Mouse (Mus musculus) embryonic stem cell, embryonic (primary cell): ENCODE results near the gene Fam234b.

ENCODE experiments used
- CTCF ChIA-PET, 4 experiments: fragments of 300-600 bp in 2 of 4; fragments of 350-600 bp in 2 of 4; sonication (Branson Sonifier 250); formaldehyde crosslinking; loops; one replicate each; lab custom pipeline; 2022; ENCODE audit warnings: inconsistent platforms in 2 of 4; lab: Charles Lee
- POLR2A ChIA-PET, 4 experiments: fragments of 300-600 bp in 2 of 4; fragments of 350-600 bp in 2 of 4; sonication (Branson Sonifier 250); formaldehyde crosslinking; loops; one replicate each; lab custom pipeline; 2022; ENCODE audit warnings: antibody characterized with exemption in 4 of 4, inconsistent platforms in 1 of 4; lab: Charles Lee

Gene Fam234b

DNA sequence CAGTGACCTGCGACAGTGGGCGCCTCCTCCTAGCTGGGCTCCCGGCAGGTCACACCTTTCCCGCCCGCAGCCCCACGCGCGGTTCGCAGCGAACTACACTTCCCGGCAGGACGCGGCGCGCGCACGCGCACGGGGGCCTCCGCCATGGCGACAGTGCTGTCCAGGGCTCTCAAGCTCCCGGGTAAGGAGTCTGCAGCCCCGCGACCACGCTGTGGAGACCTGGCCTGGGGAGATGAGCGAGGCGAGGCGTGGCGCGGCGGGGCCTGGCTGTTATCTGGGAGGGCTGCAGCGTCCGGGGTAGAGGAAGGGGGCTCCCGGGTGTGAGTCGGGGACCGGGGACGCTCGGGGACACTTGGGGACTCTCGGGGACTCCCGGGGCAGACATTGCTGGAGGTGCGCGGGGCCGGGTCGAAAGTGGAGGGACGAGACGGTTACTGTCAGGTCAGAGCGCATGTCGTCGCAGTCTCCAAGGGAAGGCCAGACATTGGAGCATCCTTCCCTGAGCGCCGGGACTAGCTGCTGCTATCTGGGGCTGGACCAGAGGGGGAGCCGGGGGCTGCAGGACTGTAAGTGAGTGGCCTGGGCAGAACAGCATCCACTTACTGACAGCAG lies at the start of gene Fam234b, which contains the start of gene Hebp1:
Gene Fam234b, plus strand, starts transcription at position 57 of the 612 bp plus-strand sequence.
Gene Hebp1, minus strand, starts transcription at position 102 of the 612 bp plus-strand sequence.
- ChIA-PET POLR2A (interaction anchor here in 2 of 4 experiments (0.6 to 1.2 kb wide), 4 partner anchors 9 to 115 kb away, joined by 3 to 4 read pairs (median 4); no protein-coding TSS in a partner anchor), CTCF (interaction anchor here in 2 of 4 experiments (0.7 to 1.1 kb wide), 3 partner anchors 11 to 39 kb away, joined by 3 read pairs; no protein-coding TSS in a partner anchor)

DNA sequence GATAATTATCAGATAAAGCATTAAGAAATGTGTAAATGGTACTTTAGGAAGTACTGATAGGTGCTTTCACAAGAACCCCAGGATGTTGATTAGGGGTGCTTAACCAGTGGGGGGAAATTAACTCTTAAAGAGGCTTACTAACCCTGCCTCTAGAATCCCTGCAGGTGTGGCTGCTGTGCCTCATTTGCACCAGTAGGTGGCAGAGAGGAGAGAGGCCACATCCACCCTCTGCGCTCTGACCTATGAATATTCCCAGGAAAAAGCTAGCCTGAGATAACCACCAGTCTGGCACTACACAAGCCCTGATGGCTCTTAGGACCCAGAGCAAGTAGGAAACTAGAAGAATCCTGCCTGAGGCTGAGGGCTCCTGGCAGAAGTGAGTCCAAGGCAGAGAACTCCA lies 49.3 kb upstream of the Fam234b start:
- POLR2A ChIA-PET, result interaction anchor here in 1 of 4 experiments (1.0 to 3.4 kb wide), 2 partner anchors 10 to 20 kb away, joined by 3 to 15 read pairs; no protein-coding TSS in a partner anchor

DNA sequence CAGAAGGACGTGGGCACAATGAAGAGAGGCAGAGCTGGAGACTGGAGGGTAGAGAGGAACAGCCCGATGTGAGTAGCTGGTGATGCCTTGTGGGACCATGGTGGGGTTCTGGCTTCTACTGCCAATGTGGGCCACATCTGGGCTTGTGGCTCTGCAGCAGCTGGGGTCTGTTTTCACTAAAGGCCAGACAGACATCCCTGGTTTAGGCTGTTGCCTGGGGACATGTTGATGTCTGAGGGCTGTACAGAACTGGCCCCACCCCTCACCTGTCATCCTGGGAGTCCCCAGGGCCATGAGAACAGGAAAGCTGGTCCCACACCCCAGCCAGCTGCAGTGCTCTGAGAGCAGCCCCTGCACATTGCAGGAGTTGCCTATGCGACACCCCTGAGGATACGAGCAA lies 48.6 kb upstream of the Fam234b start:
- POLR2A ChIA-PET, result interaction anchor here in 2 of 4 experiments (1.0 to 3.4 kb wide), 3 partner anchors 10 to 137 kb away, joined by 3 to 15 read pairs (median 3); no protein-coding TSS in a partner anchor
- CTCF ChIA-PET, result interaction anchor here (0.6 to 1.8 kb wide), 22 partner anchors 8 to 290 kb away, joined by 3 to 10 read pairs (median 4); no protein-coding TSS in a partner anchor

More for the DNA sequence above, 49.3 kb upstream of the Fam234b start:
- CTCF ChIA-PET, result interaction anchor here (0.6 to 1.8 kb wide), 18 partner anchors 9 to 291 kb away, joined by 3 to 10 read pairs (median 4); no protein-coding TSS in a partner anchor

DNA sequence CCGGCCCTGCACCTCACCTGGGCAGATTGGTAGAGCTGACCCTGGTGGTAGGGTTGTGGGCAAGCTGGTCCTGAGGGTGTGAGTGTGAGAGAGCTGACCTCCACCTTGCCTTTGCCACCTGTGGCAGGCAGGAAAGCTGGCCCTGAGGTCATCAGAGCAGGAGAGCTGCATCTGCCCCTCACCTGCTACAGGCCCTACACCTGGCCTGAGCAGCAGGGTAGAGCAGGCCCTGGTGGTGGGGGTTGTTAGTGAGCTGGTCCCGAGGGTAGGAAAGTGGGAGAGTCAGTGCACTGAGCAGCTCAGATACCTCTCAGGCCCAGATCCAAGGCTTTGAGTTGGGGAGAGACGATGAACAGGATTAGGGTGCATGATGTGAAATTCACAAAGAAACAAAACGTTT lies 48.1 kb upstream of the Fam234b start:
- POLR2A ChIA-PET, result interaction anchor here (0.6 to 3.4 kb wide), 7 partner anchors 18 to 252 kb away, joined by 3 to 15 read pairs (median 4); no protein-coding TSS in a partner anchor
- CTCF ChIA-PET, result interaction anchor here (0.5 to 1.8 kb wide), 25 partner anchors 8 to 288 kb away, joined by 3 to 10 read pairs (median 3); no protein-coding TSS in a partner anchor

DNA sequence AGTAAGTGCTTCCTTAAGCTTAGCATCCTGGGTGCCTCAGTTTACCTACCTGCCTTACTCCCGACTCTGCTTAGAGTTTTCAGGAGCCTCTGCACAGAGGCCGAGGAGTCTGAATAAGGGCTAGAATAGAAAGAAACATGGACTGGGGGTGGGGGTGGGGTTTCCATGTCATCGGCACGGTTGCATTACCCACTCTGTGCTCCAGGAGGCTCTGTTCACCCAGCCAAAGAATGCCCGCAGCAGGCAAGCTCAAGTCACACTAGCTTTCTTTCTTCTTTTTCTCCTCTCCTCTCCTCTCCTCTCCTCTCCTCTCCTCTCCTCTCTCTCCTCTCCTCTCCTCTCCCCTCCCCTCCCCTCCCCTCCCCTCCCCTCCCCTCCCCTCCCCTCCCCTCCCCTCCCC lies 47.5 kb upstream of the Fam234b start:
- CTCF ChIA-PET, result interaction anchor here (0.5 to 1.8 kb wide), 24 partner anchors 8 to 458 kb away, joined by 3 to 10 read pairs (median 3); no protein-coding TSS in a partner anchor
- POLR2A ChIA-PET, result interaction anchor here (0.6 to 3.4 kb wide), 9 partner anchors 17 to 253 kb away, joined by 3 to 15 read pairs (median 4); no protein-coding TSS in a partner anchor

DNA sequence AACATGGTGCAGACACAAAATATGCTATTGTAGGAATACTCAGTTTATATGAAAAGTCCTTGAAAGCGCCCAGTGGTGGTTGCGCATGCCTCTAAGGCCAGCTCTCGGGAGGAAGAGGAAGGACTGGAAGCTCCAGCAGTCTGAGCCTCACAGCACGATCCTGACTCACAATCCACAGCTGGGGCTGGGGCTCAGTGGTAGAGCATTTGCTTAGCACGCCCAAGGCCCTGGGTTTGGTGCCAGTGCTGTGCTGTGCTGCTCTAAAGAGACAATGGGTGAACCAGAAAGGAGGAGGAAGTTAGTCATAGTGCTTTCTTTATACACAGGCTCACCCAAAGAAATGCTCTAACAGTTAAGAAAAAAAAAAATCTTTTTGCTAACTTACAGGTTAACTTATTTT lies 44.1 kb upstream of the Fam234b start:
- ChIA-PET CTCF (interaction anchor here in 2 of 4 experiments (0.6 kb wide), 2 partner anchors 244 to 258 kb away, joined by 3 read pairs; no protein-coding TSS in a partner anchor), POLR2A (interaction anchor here in 1 of 4 experiments (0.8 kb wide), 1 partner anchor 142 kb away, joined by 3 read pairs; the partner anchor contains the start of gene Ddx47)

DNA sequence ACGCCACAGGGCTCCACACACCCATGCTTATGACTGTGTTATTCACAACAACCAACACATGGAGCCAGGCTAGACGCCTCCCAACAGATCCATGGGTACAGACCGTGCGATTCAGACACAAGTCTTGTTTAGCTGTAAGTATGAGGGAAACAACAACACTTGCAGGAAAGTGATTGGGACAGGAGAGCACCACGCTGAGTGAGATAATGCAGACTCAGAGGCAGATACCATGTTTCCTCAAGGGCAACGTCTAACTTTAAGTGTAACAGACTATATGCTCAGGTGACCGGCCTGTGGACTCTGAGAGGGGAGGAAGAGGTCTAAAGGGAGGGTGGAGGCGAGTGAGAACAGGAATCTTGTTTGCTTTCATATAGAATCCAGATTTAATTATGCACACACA lies 41.2 kb upstream of the Fam234b start:
- ChIA-PET POLR2A (interaction anchor here in 1 of 4 experiments (0.6 to 1.0 kb wide), 5 partner anchors 10 to 258 kb away, joined by 3 read pairs; partner anchors contain the start of gene Gprc5d), CTCF (interaction anchor here (0.6 to 1.4 kb wide), 9 partner anchors 7 to 391 kb away, joined by 3 to 6 read pairs (median 3); no protein-coding TSS in a partner anchor)

DNA sequence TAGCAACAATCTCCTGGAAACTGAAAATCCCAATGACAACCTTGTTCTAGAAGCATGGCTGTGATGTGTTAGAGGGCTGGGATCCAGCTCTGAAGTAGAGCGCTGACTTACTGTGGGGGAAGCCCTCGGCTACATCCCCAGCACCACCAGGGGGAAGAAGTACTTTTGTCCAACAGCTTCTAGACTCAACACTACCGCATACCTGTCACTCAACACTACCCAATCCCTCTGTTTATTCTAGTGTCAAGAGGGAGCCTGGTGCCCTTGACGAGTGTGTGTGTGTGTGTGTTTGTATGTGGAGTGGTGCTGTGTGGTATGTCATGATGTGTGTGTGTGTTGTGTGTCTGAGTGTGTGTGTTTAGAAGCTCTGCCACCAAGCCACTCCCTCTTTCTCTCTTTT lies 40.3 kb upstream of the Fam234b start:
- CTCF ChIA-PET, result interaction anchor here in 2 of 4 experiments (0.9 to 1.4 kb wide), 2 partner anchors 8 to 173 kb away, joined by 3 to 6 read pairs; no protein-coding TSS in a partner anchor
- POLR2A ChIA-PET, result interaction anchor here in 3 of 4 experiments (0.8 to 2.6 kb wide), 3 partner anchors 10 to 11 kb away, joined by 6 to 15 read pairs (median 6); no protein-coding TSS in a partner anchor

DNA sequence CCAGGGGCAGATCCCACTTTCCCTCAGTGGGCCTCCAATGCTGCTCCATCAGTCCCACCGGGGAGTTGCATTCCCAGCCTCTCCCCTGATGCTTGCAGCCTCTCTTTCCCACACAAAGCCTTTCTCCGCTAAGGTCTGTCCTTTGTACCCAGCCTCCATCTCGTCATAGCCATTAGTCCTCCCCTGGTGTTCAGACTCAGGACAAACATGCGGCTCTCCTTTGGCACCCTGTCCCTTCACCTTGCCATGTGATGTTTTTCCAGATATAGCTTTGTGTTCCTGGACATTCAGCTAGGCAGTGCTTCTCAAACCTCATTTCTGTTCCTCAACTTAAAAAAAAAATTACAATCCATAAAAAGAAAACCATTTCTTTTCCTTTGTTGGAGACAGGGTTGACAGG lies 39.3 kb upstream of the Fam234b start:
- ChIA-PET POLR2A (interaction anchor here in 2 of 4 experiments (1.6 to 2.6 kb wide), 2 partner anchors 9 kb away, joined by 6 to 15 read pairs; no protein-coding TSS in a partner anchor), CTCF (no interaction called here)

DNA sequence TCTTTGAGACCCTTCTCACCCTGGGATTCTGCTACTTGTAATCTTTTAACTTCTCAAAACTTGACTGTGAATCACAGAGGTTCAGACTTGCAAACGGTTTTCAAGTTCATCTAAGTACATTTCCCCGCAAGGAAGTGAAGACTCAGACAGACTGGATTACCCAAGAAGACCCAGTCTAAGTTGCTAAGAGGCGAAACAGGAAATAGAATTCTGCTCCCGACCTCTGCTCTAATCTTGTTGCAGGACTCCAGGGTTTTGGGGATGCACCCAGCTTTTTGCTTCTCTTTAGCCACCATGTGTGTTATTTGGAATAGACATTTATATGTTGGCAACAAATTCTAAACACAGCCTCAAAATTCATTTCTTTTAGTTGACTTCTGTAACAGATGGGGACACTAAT lies 36.4 kb upstream of the Fam234b start:
- POLR2A ChIA-PET, result no interaction called here
- CTCF ChIA-PET, result interaction anchor here in 2 of 4 experiments (0.6 to 1.6 kb wide), 2 partner anchors 9 to 17 kb away, joined by 3 to 4 read pairs; no protein-coding TSS in a partner anchor

DNA sequence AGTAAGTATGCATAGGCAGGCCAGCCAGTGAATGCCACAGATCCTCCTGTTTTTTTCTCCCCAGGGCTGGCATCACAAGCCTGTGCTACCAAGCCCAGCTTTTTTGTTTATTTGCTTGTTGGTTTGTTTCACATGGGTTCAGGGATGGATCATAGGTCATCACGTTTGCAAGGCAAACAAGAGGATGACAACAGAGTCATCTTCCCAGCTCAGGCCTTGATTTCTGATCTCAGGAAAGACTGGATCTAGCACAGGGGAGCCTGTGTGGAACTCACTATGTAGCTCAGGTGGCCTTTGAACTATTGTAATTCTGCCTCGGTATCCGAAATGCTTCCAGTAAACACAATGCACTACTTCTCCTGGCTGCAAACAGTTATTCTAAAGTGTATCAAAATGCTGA lies 35.5 kb upstream of the Fam234b start:
- ChIA-PET POLR2A (no interaction called here), CTCF (interaction anchor here in 1 of 4 experiments (1.6 kb wide), 1 partner anchor 18 kb away, joined by 4 read pairs; no protein-coding TSS in a partner anchor)

DNA sequence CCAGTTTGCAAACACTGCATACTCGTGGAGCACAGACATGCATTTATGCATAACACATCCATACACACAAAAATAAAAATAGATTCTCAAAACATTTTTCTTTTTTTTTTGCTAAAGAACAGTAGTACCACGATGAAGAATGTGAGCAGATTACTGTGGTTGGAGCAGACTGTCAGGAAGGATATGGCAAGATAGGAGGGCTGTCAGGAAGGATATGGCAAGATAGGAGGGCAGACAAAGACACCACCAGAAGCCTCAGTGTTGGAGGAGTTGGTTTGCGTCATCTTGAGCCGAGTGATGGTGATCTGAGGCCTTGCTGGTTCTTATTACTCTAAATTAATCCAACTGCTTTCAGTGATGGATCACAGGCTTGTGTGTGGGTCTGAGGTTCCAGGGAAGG lies 34.9 kb upstream of the Fam234b start:
- POLR2A ChIA-PET, result no interaction called here

DNA sequence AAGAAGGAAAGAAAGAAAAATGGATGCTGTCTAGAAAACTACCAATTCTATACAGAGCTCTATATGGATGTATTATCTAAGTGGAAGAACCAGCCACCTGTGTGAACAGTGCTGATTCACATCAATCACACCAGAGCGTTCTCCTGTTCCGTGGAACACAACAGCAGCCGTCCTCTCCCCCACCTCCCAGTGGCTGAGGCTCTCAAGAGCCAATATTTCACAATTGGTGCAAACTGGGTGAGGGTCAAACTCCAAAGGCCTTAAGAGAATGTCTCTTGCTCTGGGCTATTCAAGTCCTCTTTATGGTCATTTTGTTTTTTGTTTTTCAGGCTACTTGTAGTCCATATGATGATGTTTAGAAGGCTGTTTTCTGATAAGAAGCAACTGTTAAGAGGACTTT lies 32.6 kb upstream of the Fam234b start:
- POLR2A ChIA-PET, result no interaction called here
- CTCF ChIA-PET, result interaction anchor here in 1 of 4 experiments (1.3 kb wide), 1 partner anchor 18 kb away, joined by 3 read pairs; no protein-coding TSS in a partner anchor

More for the DNA sequence above, 34.9 kb upstream of the Fam234b start:
- CTCF ChIA-PET, result interaction anchor here in 1 of 4 experiments (0.9 to 1.6 kb wide), 2 partner anchors 12 to 18 kb away, joined by 3 to 4 read pairs; no protein-coding TSS in a partner anchor

DNA sequence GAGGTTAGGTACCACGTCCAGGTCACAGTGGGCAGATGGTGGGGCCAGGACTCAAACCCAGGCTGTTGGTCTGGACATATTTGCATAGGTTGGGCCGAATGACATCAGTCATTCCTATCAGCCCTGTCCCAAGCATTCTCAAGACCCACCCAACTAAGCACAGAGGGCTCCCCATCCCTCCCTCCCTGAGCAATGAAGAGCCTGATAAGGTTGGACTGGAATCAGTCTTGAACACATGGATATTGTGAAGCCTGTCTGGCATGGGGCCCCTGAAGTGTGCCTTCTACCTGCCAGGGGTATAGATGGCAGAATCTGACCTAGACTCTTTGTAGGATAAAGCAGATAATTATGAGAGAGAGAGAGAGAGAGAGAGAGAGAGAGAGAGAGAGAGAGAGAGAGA lies 32.1 kb upstream of the Fam234b start:
- CTCF ChIA-PET, result interaction anchor here in 1 of 4 experiments (1.3 kb wide), 1 partner anchor 18 kb away, joined by 3 read pairs; no protein-coding TSS in a partner anchor
- POLR2A ChIA-PET, result interaction anchor here in 1 of 4 experiments (0.6 kb wide), 1 partner anchor 144 kb away, joined by 3 read pairs; no protein-coding TSS in a partner anchor

DNA sequence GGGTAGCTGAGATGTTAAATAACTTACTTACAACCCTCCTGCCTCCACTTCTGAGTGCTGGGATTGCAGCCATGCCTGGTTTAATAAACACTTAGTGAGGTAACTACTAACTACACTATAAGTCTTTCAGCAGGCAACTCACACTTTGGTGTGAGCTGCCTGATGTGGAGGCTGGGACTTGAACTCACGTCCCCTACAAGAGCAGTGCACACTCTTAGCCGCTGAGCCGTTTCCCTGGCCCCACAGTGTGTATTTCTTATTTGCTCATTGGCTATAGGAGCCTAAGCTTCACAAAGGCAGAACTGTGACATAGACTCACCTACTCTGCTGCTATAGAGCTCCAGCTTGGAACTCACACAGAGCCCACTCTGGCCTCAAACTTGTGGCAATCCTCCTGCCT lies 31.5 kb upstream of the Fam234b start:
- POLR2A ChIA-PET, result interaction anchor here in 2 of 4 experiments (0.6 to 1.0 kb wide), 2 partner anchors 10 to 144 kb away, joined by 3 read pairs; no protein-coding TSS in a partner anchor
- CTCF ChIA-PET, result no interaction called here

DNA sequence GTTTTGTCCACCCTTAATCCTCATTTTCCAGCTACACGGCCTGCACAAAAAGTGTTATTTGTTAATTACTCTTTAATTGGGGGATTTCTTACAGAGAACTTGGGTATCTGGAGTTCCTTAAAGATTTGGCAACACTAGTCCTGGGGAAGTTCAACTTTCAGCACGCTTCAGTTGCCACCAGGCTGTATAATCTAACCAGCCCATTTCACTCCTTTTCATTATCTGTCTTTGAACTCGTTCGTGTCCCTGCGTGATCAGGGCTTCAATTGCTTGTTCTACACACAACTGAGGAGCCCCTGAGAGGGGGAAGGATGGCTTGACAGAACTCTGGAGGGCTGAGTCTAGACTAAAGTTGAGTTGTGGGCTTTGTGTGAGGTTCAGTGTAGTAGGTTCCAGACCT lies 31.1 kb upstream of the Fam234b start:
- ChIA-PET CTCF (no interaction called here), POLR2A (interaction anchor here in 3 of 4 experiments (0.9 to 2.4 kb wide), 9 partner anchors 9 to 238 kb away, joined by 3 to 15 read pairs (median 4); no protein-coding TSS in a partner anchor)

DNA sequence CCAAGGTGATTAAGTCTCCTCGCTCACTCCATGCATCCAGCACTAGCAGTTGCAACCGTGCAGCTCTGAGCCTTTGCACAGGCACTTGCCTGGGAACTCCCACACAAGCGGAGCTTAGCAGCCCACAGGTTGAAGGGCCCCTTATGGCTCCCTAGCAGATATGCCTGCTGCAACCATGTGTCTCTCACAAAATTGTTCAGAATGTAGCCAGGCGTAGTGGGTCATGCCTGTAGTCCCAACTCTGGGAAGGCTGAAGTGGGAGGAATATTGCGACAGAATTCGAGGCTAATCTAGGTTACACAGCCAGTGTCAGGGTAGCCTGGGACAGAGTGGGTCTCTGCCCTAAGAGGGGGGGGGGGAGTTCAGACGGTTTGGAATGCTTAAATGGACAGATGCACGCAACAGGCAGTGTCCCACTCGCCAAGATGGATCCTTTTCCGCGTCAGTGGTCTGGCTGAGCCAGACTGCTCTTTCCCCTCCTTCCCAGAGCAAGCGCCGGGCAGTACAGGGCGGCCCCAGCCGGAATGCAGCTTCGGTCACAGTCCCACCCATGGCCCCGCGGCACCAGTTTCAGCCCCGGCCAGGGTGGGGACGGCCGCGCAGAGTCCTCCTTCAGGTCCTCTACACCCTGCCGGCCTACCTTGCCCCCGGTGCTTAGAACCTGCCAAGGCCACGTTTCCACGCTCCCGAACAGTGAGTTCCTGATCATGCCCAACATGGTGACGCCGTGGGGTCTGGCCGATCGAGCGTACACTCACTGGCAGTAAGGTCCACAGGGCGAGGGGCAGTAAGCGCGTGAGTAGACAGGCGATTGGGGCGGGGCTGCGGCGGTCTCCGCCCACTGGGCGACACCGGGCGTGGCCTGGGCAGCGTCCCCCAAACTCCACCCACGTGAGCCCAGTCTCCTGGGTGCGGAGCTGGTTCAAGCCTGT lies 30.1 kb upstream of the Fam234b start:
- CTCF ChIA-PET, result interaction anchor here in 3 of 4 experiments (0.6 to 1.7 kb wide), 5 partner anchors 17 to 250 kb away, joined by 3 to 6 read pairs (median 4); no protein-coding TSS in a partner anchor

More for the DNA sequence above, 30.1 kb upstream of the Fam234b start:
- POLR2A ChIA-PET, result interaction anchor here in 3 of 4 experiments (0.5 to 2.9 kb wide), 30 partner anchors 9 to 1298 kb away, joined by 3 to 15 read pairs (median 4); no protein-coding TSS in a partner anchor
